Mouse (Mus musculus) hindbrain, postnatal 0 days (tissue): Measurements from ENCODE around the gene Fbxo9. TPM values are rescaled to one million over a fixed set of nuclear protein-coding genes. Genes with fewer than 3 reads are reported as not detected.
"Not testable (repeated sequence)": the region's sequence is repeated elsewhere in the genome, so short reads cannot be mapped to it uniquely, and the experiment has no call there.

Source experiments
- ATAC-seq: fragments of 200-750 bp; cut with Nextera tagmentation; 2 replicates; pipeline ENCODE4 v1.8.0; 2017; ENCODE audit warnings: mild to moderate bottlenecking, moderate TSS enrichment, moderate library complexity
- DNase-seq: peaks from one replicate; pipeline ENCODE4 v3.0.0-alpha.2; 2015; ENCODE audit warnings: low spot score
- H3K27ac ChIP-seq: fragments of 300-500 bp; sonication (generic); 2 replicates; pipeline ENCODE4 v1.5.1; 2014; ENCODE audit warnings: mild to moderate bottlenecking
- H3K27me3 ChIP-seq: fragments of 300-500 bp; sonication (generic); 2 replicates; pipeline ENCODE4 v1.6.1; 2014; ENCODE audit warnings: low read length, mixed read lengths; ENCODE audit not compliant: insufficient read depth
- H3K36me3 ChIP-seq: fragments of 300-500 bp; sonication (generic); 2 replicates; pipeline ENCODE4 v1.6.1; 2014; ENCODE audit warnings: low read length, mixed read lengths; ENCODE audit not compliant: insufficient read depth
- H3K4me1 ChIP-seq: fragments of 300-500 bp; sonication (generic); 2 replicates; pipeline ENCODE4 v1.6.1; 2014; ENCODE audit warnings: antibody characterized with exemption, low read length, mixed read lengths; ENCODE audit not compliant: insufficient read depth
- H3K4me2 ChIP-seq: fragments of 300-500 bp; sonication (generic); 2 replicates; pipeline ENCODE4 v1.6.1; 2014; ENCODE audit warnings: low read depth, mild to moderate bottlenecking, low read length, moderate library complexity, mixed read lengths
- H3K4me3 ChIP-seq: fragments of 300-500 bp; sonication (generic); 2 replicates; pipeline ENCODE4 v1.5.1; 2014; ENCODE audit warnings: low read length
- H3K9ac ChIP-seq: fragments of 300-500 bp; sonication (generic); replicated peaks from 2 replicates; pipeline ENCODE4 v1.6.1; 2014; ENCODE audit warnings: mild to moderate bottlenecking, low read length, moderate library complexity, mixed read lengths
- H3K9me3 ChIP-seq: fragments of 300-500 bp; sonication (generic); 2 replicates; pipeline ENCODE4 v1.6.1; 2016; ENCODE audit warnings: low read length, mixed read lengths
- CTCF ChIP-seq: IDR thresholded peaks from 2 replicates; pipeline ENCODE4 v1.5.1; 2016; ENCODE audit warnings: antibody characterized with exemption, control low read depth, low read depth
- WGBS: fragments of 180-500 bp; shearing (Covaris S2); extraction: QIAGEN DNeasy Blood & Tissue Kit; methylation state at CpG from one replicate; pipeline ENCODE4 v1.1.7; 2014; 5-methylcytosine and 5-hydroxymethylcytosine counted together
- polyA plus RNA-seq: library from polyadenylated mRNA; unstranded; fragments of >200 nt; fragmentation: Nextera tagmentation; extraction: Ambion mirVana; gene quantifications from 2 replicates; pipeline ENCODE4 v1.2.1, GENCODE M21; 2015
- total RNA-seq: library from RNA; depleted of rRNA; stranded (reverse); fragments of >200 nt; gene quantifications from 2 replicates; pipeline ENCODE4 v1.2.3, GENCODE M21; 2014; rRNA removed

Gene Fbxo9
- total RNA-seq (107 and 109 TPM in 2 replicates), polyA plus RNA-seq (86.7 and 88.9 TPM in 2 replicates)

DNA sequence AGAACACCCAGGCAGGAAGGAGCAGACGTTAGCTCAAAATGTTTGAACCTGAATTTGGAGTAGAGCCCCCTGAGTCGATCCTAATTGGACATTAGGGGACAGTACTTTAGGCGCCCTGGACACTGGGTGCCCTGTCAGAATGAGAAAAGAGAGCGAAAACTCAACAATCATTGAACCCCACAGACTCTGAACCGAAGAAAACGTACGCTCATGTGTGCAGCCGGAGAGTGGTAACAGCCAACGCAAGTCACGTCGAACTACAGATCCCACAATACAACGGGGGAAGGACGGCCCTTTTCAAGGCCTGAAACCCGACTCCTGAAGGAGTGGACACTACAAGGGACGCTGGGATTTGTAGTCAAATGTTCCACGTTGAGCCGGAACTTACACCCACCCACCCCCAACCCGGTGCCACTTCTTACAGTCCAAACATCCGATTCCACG lies at the start of gene Fbxo9, which contains the start of gene Ick:
Gene Fbxo9 (minus strand): TSS at position 270 of the 444 bp plus-strand sequence.
Gene Ick (plus strand): TSS at position 397 of the 444 bp plus-strand sequence.
- TF ChIP-seq CTCF, result no peak
- WGBS, result under 1% methylated on average over 20 of the region's 20 CpGs
- H3K4me1 ChIP-seq, result peaks cover 5% of the 10 kb centered on the region; the same call in 1 of the 2 replicates

DNA sequence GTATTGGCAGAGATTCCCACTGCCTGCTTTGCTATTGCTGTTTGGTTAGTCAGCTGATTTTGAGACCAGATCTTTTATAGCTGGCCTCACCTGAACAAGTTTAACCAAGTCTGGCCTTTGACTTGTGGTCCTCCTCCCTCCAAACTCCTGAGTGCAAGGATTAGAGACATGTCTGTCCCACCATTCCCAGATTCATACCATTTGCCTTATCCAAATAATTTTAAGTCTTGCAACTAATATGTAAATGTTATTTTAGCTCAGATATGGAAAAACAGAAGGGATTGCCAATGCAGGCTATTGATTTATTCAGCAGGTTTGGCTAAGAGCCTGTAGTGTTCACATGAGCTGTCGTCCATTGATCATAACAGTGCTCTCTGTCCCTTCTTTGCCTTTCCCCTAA lies 48.4 kb upstream of the Fbxo9 start:
- no peak overlapping the region for H3K9ac ChIP-seq
- no peaks in the 10 kb centered on the region for H3K27me3 ChIP-seq
- ATAC-seq, result no peak
- no peaks in the 10 kb centered on the region for H3K4me1 ChIP-seq
- H3K4me3 ChIP-seq, result no peak overlapping the region
- peaks cover 64% of the 10 kb centered on the region for H3K36me3 ChIP-seq
- H3K4me2 ChIP-seq, result no peak overlapping the region
- H3K27ac ChIP-seq, result no peak overlapping the region
- no peak for TF ChIP-seq CTCF
- WGBS, result 74% methylated on average over 1 of the region's 1 CpGs
- H3K9me3 ChIP-seq, result no peaks in the 10 kb centered on the region
- DNase-seq, result no peak

More for the DNA sequence above, at the start of gene Fbxo9, which contains the start of gene Ick:
- peak; percentile 94 for ATAC-seq
- H3K9ac ChIP-seq, result peak within 1 kb of the TSS; percentile 89
- no peaks in the 10 kb centered on the region for H3K27me3 ChIP-seq
- H3K4me2 ChIP-seq, result peak within 1 kb of the TSS; percentile 80
- H3K4me3 ChIP-seq, result peak within 1 kb of the TSS; percentile 94
- H3K36me3 ChIP-seq, result no peaks in the 10 kb centered on the region
- no peaks in the 10 kb centered on the region for H3K9me3 ChIP-seq
- H3K27ac ChIP-seq, result peak within 1 kb of the TSS; percentile 97
- peak; percentile 98 for DNase-seq

DNA sequence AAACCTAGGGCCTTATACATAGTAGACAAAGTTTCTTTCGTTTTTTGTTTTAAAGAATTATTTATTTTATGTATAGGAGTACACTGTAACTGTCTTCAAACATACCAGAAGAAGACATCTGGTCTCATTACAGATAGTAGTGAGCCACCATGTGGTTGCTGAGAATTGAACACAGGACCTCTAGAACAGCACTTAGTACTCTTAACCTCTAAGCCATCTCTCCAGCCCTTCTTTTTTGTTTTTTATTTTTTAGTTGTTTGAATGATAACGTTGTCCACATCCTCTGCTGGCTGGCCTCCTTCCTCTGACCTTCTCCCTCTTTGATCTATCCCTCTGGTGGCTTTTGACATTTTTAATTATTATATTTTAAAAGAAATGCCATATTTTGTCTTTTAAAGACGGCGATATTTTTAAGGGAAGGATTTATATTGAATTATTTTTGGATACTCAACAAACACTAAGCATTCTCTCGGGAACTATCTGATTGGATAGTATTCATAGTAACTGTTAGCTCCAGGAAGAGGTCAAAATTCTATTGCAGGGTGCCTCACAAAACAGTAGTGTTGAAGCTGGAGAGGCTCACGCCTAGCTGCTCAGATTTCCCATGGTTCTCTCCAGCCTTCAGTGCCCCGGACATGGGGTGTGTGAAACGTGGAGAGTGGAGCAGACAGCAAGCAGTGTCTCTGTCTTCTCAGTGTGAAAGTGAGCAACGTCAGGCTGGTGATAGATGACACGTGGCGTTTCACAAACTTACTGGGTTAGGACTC lies 45.5 kb upstream of the Fbxo9 start:
- no peak for DNase-seq
- peaks cover 49% of the 10 kb centered on the region for H3K36me3 ChIP-seq
- H3K9ac ChIP-seq, result no peak overlapping the region
- ATAC-seq, result no peak
- H3K9me3 ChIP-seq, result no peaks in the 10 kb centered on the region
- no peak for TF ChIP-seq CTCF
- no peak overlapping the region for H3K27ac ChIP-seq
- H3K27me3 ChIP-seq, result no peaks in the 10 kb centered on the region
- H3K4me2 ChIP-seq, result no peak overlapping the region
- no peaks in the 10 kb centered on the region for H3K4me1 ChIP-seq
- no peak overlapping the region for H3K4me3 ChIP-seq
- WGBS, result 87% methylated on average over 11 of the region's 11 CpGs

DNA sequence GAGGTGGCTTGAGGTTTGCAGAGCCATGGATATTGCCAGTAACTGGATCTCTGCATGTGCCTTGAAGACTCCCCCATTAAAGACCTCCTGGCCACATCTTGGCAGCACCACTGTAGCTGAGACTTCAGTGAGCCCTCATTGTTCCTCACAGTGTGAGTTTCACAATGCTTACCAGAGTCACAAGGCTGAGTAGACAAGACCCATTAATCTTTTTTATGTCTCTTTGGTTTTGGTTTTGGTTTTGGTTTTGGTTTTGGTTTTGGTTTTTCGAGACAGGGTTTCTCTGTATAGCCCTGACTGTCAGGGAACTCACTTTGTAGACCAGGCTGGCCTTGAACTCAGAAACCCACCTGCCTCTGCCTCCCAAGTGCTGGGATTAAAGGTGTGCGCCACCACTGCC lies 40.9 kb upstream of the Fbxo9 start:
- not testable (repeated sequence) for H3K9me3 ChIP-seq, H3K9ac ChIP-seq, ATAC-seq, H3K27me3 ChIP-seq, H3K4me1 ChIP-seq, H3K27ac ChIP-seq, DNase-seq, H3K4me3 ChIP-seq, H3K4me2 ChIP-seq
- peaks cover 26% of the 10 kb centered on the region for H3K36me3 ChIP-seq
- WGBS, result 86% methylated on average over 2 of the region's 2 CpGs

DNA sequence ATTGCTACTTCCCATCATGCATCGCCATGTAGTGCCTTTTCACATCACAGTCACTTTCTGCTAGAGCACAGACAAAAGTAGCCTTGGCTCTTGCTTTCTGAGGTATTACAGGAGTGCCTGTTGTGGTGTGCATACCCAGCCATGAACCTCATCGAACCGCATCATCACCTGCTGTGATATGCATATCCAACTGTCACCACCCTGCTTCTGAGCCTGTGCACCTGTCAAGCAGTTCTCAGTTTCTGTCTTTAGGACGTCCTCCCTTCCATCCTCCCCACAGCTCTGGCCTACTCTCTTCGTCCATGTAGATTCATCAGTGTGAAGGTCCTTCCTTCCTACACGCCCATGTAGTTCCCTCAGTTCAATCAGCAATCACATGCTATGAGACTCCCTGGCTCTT lies 39.3 kb upstream of the Fbxo9 start:
- DNase-seq (no peak), ATAC-seq (no peak)
- Histone ChIP-seq H3K36me3 (peaks cover 22% of the 10 kb centered on the region; the same call in 1 of the 2 replicates), H3K9me3 (no peaks in the 10 kb centered on the region), H3K4me3 (no peak overlapping the region), H3K4me2 (no peak overlapping the region), H3K27ac (no peak overlapping the region), H3K27me3 (no peaks in the 10 kb centered on the region), H3K9ac (no peak overlapping the region), H3K4me1 (no peaks in the 10 kb centered on the region)
- TF ChIP-seq CTCF, result no peak
- 85% methylated on average over 6 of the region's 6 CpGs for WGBS

DNA sequence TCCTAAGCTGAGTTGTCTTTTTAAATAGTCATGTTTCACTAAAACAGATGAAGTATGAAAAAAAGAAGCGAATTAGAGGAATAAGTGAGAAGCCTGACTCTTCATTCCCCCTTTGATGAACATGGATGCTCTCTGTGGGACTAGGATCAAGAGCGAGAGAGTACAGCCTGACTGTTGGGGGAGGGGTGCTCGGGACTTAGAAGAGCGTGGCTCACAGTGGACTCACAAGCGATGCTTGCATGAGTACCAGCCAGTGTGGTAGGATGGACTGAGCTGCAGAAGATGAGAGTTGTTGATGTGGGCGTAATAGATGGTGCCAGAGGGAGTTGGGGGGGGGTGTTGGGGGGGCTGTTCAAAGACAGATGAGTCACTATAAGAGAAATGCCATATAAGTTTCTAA lies 37.8 kb upstream of the Fbxo9 start:
- DNase-seq (no peak), ATAC-seq (peak; percentile 54; the same call in 1 of the 2 replicates)
- WGBS, result 75% methylated on average over 6 of the region's 6 CpGs
- no peaks in the 10 kb centered on the region for H3K9me3 ChIP-seq
- no peak overlapping the region for H3K9ac ChIP-seq
- peaks cover 29% of the 10 kb centered on the region for H3K36me3 ChIP-seq
- H3K27me3 ChIP-seq, result no peaks in the 10 kb centered on the region
- H3K27ac ChIP-seq, result peak overlapping the region; percentile 16; the same call in 1 of the 2 replicates
- no peak for TF ChIP-seq CTCF
- no peak overlapping the region for H3K4me3 ChIP-seq
- H3K4me1 ChIP-seq, result no peaks in the 10 kb centered on the region
- no peak overlapping the region for H3K4me2 ChIP-seq

DNA sequence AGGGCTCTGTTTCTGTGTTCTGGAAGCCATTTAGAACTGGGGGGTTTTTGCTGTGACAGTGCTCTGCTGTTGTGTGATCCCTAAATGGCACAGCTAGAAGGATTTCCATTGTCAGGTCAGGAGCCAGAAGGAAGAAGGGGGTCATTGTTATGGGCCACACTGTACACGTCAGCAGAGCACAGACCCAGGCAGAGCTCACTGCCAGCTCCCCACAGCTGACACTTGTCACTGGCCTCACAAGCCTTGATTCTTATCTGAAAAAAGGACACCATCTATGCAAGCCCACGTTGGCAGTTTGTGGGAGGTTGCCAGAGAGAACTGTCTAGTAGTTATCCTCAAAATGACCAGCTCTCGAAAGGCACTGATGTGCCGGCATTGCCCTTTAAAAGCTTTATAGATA lies 37.2 kb upstream of the Fbxo9 start:
- H3K4me1 ChIP-seq, result no peaks in the 10 kb centered on the region
- no peaks in the 10 kb centered on the region for H3K27me3 ChIP-seq
- no peak overlapping the region for H3K4me2 ChIP-seq
- no peak for TF ChIP-seq CTCF
- H3K27ac ChIP-seq, result peak overlapping the region; percentile 16; the same call in 1 of the 2 replicates
- peaks cover 27% of the 10 kb centered on the region for H3K36me3 ChIP-seq
- no peak overlapping the region for H3K4me3 ChIP-seq
- ATAC-seq (peak; percentile 61), DNase-seq (peak; percentile 14)
- H3K9ac ChIP-seq, result no peak overlapping the region
- H3K9me3 ChIP-seq, result no peaks in the 10 kb centered on the region
- 50% methylated on average over 4 of the region's 4 CpGs for WGBS
